Mouse (Mus musculus) urinary bladder, adult 18-20 months (tissue): ENCODE results near the gene Mrps17.
"Not testable (repeated sequence)": the region's sequence is repeated elsewhere in the genome, so short reads cannot be mapped to it uniquely, and the experiment has no call there.

Experiments
- DNase-seq, 2 experiments: peaks; one replicate each; pipeline ENCODE4 v3.0.0; 2022; ENCODE audit warnings: low spot score in 2 of 2, mixed read lengths in 2 of 2

The Mrps17 gene

GRCm38 (mm10) chr5:129715326-129715861, at the start of gene Mrps17:
Gene Mrps17, plus strand, starts transcription at chr5:129715497.
- DNase-seq, result peak; percentile 87 to 89

- no peak for DNase-seq
These were observed 48.9 kb upstream of the Mrps17 start for GRCm38 (mm10) chr5:129666271-129666909.

- no peak for DNase-seq
These were observed 47.4 kb upstream of the Mrps17 start for GRCm38 (mm10) chr5:129667851-129668250.

DNA sequence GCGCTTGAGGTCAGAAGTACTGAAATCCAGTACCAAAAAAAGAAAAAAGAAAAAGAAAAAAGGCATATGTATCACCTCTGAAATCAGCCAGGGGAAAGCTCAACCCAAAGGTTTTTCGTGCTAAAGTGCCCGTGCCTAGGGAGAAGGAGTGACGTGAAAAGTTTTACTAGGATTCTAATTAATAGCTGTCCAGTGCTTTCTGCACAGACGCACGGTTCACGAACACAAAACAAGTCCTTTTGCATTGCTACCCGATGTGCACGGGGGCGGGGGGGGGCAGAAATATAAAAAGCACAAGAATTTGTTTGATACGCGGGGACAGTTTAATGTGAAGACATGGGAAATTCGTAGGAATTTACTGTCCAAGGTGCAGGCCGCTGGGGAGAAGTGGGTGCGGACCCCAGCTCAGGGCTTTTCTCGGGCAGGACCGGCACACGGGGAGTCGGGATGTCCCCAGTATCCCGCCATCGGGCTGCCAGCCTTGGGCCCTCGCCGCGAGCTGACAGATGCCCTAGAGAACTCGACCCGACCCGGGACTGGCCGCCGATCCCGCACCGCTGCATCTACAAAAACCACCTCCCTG, 45.8 kb upstream of the Mrps17 start:
- peak in 1 of 2 experiments; percentile 3 for DNase-seq

DNA sequence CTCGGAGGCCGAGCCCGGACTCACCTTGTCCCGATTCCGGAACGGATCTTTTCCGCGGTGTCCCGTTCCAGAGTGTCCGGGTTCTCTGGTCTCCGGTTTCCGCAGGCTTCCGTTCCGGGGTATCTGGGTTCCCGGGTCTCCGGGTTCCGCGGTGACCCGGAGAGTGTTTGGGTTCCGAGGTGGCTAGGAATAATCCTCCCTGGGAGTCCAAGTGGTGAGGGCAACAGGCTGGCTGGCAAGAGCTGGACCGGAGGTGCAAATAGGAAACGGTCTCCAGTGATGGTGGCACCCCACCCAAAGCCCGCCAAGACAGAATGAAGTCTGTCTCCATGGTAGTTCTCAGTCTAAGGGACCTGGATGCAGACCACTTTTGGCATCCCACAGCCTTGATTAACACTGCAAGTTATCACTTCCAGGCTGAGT, 45.2 kb upstream of the Mrps17 start, which contains the start of gene Zfp11:
TSS of gene Zfp11 (minus strand) at position 64 of the 423 bp plus-strand sequence.
- DNase-seq, result peak; percentile 66 to 81

- not testable (repeated sequence) for DNase-seq
These were observed 30.2 kb upstream of the Mrps17 start for GRCm38 (mm10) chr5:129685141-129685540.

GRCm38 (mm10) chr5:129687621-129688020, 27.7 kb upstream of the Mrps17 start:
- no peak for DNase-seq

- no peak for DNase-seq
These were observed 24.8 kb upstream of the Mrps17 start for GRCm38 (mm10) chr5:129690528-129690927.

- DNase-seq, result no peak
These were observed 14.8 kb upstream of the Mrps17 start for GRCm38 (mm10) chr5:129700506-129700905.

DNA sequence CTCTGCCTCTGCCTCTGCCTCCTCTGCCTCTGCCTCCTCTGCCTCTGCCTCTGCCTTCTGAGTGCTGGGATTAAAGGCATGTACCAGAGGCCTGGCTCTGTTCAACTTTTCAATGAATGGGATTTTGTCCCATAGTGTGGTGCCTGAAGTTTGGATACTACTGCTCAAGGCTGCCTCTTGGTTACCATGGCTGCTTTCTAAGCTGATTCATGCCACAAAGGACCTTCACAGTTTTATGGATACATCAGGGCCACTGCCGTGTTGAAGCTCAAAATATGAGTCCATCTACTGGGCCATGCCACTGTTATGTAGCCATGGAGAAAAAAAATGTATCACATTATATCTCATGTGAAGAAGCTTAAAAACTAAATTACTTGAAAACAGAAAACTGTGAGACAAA, 13.6 kb upstream of the Mrps17 start:
- no peak for DNase-seq

DNA sequence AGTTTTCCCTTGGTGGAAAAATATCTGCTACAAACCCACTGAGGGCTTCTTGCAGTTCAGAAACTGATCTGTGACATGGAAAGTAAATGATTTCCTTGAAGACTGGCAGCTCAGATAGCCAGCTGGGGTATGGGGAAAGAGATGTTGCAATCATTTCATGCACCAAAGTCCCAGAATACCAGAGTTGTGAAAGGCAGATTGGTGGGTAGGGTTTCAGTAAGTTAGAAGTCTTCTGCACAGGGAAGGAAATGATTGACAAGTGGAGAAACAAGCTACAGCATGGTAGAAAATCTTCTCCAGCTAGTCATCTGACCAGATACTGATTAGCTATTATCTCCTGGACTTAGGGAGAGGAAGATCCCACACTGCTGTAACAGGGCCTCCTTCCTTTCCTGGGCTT, 11.9 kb upstream of the Mrps17 start:
- no peak for DNase-seq

- no peak for DNase-seq
These were observed 6.9 kb upstream of the Mrps17 start, which contains the start of gene Sept14 for GRCm38 (mm10) chr5:129708412-129708811. Gene Sept14, minus strand, starts transcription at chr5:129708512.

DNA sequence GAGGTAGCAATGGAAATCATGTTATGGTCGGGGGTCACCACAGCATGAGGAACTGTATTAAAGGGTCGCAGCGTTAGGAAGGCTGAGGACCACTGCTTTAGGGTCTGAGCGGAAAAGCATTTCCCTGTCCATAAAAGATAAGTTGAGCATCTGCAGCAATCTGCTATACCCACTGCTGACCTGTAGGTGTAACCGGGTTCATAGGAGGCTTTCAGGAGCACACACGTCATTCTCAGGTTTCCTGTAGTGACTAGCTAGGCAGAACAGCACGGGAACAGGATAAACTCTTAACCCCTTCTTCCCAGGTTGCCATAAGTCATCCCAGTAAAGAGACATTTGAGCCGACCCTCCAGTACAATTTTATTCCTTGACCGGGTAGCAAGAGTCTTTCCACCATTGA, 1.7 kb downstream of the Mrps17 start:
- no peak for DNase-seq

DNA sequence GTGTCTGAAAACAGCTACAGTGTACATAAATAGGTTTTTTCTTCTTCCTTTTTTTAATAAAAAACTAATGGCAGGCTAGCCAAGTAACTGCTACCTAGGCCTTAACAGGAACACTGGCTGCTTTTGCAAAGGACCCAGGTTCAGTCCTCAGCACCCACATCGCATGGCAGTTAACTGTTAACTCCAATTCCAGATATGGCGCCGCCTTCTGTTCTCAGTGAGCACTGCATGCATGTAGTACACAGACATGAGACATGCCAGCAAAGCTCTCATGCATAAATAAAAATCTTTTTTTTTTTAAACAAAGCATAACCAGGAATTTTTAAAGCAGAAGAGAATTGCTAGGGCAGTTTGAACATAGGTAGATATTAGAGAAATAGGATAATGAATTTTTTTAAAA, 4.9 kb downstream of the Mrps17 start:
- DNase-seq, result no peak

DNA sequence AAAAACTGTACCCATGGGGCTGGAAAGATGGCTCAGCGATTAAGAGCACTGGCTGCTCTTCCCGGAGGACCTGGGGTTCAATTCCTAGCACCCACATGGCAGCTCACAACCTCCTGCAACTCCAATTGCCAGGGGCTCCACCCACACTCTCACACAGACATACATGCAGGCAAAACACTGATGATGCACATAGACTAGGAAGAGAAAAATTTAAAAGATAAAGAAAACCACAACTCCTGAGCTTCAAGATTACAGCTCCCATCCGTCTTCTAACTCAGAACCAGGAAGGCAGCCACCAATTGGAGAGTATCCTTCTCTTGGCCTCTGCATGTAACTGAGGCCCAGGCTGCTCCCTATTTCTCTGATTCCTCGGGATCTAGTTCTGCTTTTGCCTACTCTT, 9.0 kb downstream of the Mrps17 start:
- DNase-seq, result no peak

DNA sequence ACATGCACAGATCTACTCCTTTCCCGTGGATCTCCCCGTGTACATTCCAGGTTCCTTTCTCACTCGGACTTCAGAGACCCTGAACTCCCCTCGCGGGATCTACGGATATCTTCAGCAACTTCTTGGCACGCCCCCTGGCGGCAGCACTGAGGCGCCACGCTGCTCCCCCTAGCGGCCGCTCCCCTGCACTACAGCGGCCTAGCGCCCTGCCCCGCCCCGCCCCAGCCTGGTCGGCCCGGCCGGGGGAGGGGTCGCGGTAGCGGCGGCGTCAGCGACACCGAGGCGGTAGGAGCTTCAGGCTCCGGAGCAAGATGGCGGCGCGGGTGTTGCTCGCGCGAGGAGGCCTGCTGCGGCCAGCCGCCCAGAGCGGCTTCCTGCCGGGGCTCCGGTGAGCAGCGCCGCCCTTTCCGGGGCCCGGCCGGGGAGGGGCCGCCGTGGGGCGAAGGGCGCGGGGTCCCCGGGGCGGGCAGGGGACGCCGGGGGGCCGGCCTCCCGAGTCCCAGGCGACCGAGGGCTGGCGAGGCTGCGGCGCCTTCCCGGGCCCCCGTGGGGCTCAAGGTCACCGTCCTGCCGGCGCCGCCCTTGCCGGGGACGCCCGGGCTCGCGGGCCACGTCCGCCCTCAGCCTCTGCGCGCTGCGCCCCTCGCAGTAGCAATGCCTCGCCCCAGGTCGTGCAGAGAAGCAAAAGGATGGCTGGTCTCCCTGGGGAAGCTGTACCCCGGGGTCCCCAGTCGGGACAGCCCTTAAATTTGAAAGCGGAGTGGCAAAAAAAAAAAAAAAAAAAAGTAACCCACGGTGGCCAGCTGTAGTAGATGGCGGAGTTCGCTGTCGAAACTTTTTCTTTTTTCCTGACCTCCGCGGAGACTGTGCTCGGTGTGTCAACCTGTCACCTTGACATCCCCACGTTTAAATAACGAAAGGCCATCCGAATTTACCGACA, 9.8 kb downstream of the Mrps17 start, which contains the start of gene Nipsnap2:
TSS of gene Nipsnap2 (plus strand) at position 230 of the 940 bp plus-strand sequence.
- peak; percentile 85 to 96 for DNase-seq

- DNase-seq, result no peak
These were observed 10.6 kb downstream of the Mrps17 start for GRCm38 (mm10) chr5:129725774-129726392.

GRCm38 (mm10) chr5:129726784-129727183, 11.5 kb downstream of the Mrps17 start:
- DNase-seq, result no peak

DNA sequence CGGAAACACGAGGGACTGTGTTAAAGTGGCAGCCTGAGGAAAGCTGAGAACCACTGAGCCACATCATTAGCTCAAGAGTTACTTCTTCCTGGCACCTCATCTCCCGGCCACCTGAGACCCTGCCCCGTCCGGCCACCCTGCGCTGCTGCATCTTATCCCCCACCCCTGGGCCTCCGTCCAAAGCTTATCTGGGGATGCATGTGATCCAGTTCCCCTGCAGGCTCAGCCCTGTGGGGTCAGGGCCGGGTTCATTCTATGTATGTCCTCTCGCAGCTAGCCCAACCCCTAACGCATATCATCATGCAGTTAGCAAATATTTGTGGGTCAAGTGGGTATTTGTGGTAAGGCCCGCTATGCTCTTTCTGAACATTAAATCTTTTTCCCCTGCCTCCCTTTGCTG, 14.0 kb downstream of the Mrps17 start:
- no peak for DNase-seq

DNA sequence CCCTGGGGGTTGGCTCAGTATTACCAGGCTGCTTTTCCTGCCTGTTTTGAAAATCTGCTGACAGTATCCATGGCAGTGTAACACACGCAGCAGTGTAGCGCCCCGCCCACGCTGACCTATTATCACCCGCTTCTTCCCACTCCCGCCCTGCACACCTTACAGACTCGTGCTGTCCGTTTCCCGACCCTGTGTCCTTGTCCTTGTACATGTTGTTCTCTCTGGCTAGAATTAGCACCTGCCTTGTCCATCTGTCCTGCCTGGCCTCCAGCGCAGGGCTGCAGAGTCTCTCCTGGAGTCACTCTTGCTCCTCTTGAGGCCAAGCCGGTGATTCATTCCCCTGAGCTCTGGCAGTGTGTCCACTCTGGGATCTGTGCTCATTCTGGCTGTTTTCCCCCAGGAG, 15.0 kb downstream of the Mrps17 start:
- DNase-seq, result peak in 1 of 2 experiments; percentile 28

- no peak for DNase-seq
These were observed 15.7 kb downstream of the Mrps17 start for GRCm38 (mm10) chr5:129731021-129731420.
